Mouse (Mus musculus) kidney, adult 2 months (tissue): ENCODE measurements around the gene Med1. TPM values are rescaled to one million over a fixed set of nuclear protein-coding genes. Genes with fewer than 3 reads are reported as not detected.

ENCODE experiments used
- DNase-seq: peaks from one replicate; pipeline ENCODE4 v3.0.0; 2021
- H3K27ac ChIP-seq: fragments of 200-500 bp; 2 replicates; pipeline ENCODE4 v1.5.1; 2012; ENCODE audit warnings: low read depth, low read length, control low read depth, inconsistent platforms; ENCODE audit not compliant: insufficient read depth
- H3K27me3 ChIP-seq: fragments of 200-500 bp; replicated peaks from 2 replicates; pipeline ENCODE4 v1.6.1; 2012; ENCODE audit warnings: mild to moderate bottlenecking, moderate library complexity, low read length, inconsistent platforms; ENCODE audit not compliant: control insufficient read depth, insufficient read depth
- H3K36me3 ChIP-seq: fragments of 200-500 bp; 2 replicates; pipeline ENCODE4 v1.6.1; 2012; ENCODE audit warnings: mild to moderate bottlenecking, moderate library complexity, low read length, inconsistent platforms; ENCODE audit not compliant: control insufficient read depth, insufficient read depth
- H3K4me1 ChIP-seq: fragments of 200-500 bp; 2 replicates; pipeline ENCODE4 v1.6.1; 2011; ENCODE audit warnings: low read length; ENCODE audit not compliant: control insufficient read depth, insufficient read depth
- H3K4me3 ChIP-seq: fragments of 200-500 bp; 2 replicates; pipeline ENCODE4 v1.5.1; 2011; ENCODE audit warnings: mild to moderate bottlenecking, low read depth, low read length, control low read depth; ENCODE audit not compliant: insufficient read depth
- CTCF ChIP-seq: fragments of 200-500 bp; conservative IDR thresholded peaks from 2 replicates; pipeline ENCODE4 v1.5.1; 2011; ENCODE audit warnings: low read depth, mild to moderate bottlenecking, control low read depth, low read length, moderate library complexity, mixed read lengths; ENCODE audit not compliant: insufficient read depth, insufficient read length
- POLR2A ChIP-seq: fragments of 200-500 bp; IDR thresholded peaks from one replicate; pipeline ENCODE4 v1.6.1; 2011; ENCODE audit warnings: low read depth, low read length, control low read depth
- WGBS: fragments of 180-500 bp; shearing (Covaris S2); methylation state at CpG from one replicate; pipeline ENCODE4 v1.1.7; 2018; 5-methylcytosine and 5-hydroxymethylcytosine counted together
- polyA plus RNA-seq: library from polyadenylated mRNA; depleted of rRNA; stranded (reverse); fragments of >200 nt; gene quantifications from 2 replicates; pipeline ENCODE4 v1.2.3, GENCODE M21; 2012

Gene Med1
- polyA plus RNA-seq, 1 experiment = 13.0 TPM

DNA sequence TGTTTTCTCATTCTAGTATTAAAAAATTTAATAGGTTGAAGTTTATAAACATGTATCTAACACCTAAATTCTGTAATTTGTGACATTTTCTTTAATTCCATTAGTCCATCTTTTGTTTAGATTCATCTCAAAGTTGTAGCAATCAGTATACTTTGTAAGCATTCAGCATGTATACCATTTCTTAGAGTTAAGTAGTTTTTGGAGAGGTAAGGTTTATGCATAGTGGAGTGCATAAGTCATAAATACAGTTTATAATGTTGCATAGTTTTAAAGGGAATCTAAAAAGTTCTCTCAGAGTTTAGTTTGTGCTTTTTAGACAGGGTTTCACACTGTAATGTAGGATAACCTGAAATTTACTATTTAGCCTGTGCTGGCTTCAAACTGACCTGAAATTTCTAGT is 12.4 kb upstream of the Med1 start:
- no peak for DNase-seq
- Histone ChIP-seq H3K4me3 (no peak overlapping the region), H3K36me3 (peaks cover 4% of the 10 kb centered on the region), H3K4me1 (peaks cover 3% of the 10 kb centered on the region; the same call in 1 of the 2 replicates), H3K27me3 (no peaks in the 10 kb centered on the region), H3K27ac (no peak overlapping the region)
- TF ChIP-seq POLR2A (no peak), CTCF (no peak)

- DNase-seq = peak; percentile 32
- H3K27ac ChIP-seq = peak overlapping the region; percentile 95
- under 1% methylated on average over 16 of the region's 16 CpGs for WGBS
- peak overlapping the region; percentile 100 for H3K4me3 ChIP-seq
- peaks cover under 1% of the 10 kb centered on the region; the same call in 1 of the 2 replicates for H3K36me3 ChIP-seq
- H3K27me3 ChIP-seq = no peaks in the 10 kb centered on the region
- TF ChIP-seq CTCF = no peak
- TF ChIP-seq POLR2A = no peak
- peaks cover 3% of the 10 kb centered on the region; the same call in 1 of the 2 replicates for H3K4me1 ChIP-seq
Observed at GRCm38 (mm10) chr11:98203931-98204421, 10.9 kb upstream of the Med1 start.

DNA sequence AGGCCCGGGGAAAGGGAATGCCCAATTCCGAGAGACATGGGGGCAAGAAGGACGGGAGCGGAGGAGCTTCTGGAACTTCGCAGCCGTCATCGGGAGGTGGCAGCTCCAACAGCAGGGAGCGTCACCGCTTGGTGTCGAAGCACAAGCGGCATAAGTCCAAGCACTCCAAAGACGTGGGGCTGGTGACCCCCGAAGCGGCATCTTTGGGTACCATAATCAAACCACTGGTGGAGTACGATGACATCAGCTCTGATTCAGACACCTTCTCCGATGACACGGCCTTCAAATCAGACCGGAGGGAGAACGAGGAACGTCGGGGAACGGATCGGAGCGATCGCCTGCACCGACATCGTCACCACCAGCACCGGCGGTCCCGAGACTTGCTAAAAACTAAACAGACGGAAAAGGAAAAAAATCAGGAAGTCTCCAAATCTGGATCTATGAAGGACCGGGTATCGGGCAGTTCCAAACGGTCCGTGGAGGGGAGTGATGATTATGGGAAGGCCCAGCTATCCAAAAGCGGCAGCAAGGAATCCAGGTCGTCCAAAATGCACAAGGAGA is 10.3 kb upstream of the Med1 start:
- no peaks in the 10 kb centered on the region for H3K27me3 ChIP-seq
- H3K27ac ChIP-seq = peak overlapping the region; percentile 95
- no peaks in the 10 kb centered on the region; the same call in 1 of the 2 replicates for H3K36me3 ChIP-seq
- H3K4me1 ChIP-seq = peaks cover 3% of the 10 kb centered on the region; the same call in 1 of the 2 replicates
- peak overlapping the region; percentile 100 for H3K4me3 ChIP-seq
- under 1% methylated on average over 37 of the region's 37 CpGs for WGBS
- no peak for DNase-seq
- TF ChIP-seq CTCF = no peak
- TF ChIP-seq POLR2A = no peak

GRCm38 (mm10) chr11:98202641-98203350 is 9.7 kb upstream of the Med1 start, which contains the start of gene Cdk12:
Cdk12 (plus strand) TSS chr11:98203059.
- TF ChIP-seq POLR2A (peak; percentile 86), CTCF (no peak)
- under 1% methylated on average over 63 of the region's 63 CpGs for WGBS
- Histone ChIP-seq H3K27me3 (no peaks in the 10 kb centered on the region), H3K27ac (peak within 1 kb of the TSS; percentile 95), H3K4me3 (peak within 1 kb of the TSS; percentile 100), H3K4me1 (peaks cover 3% of the 10 kb centered on the region; the same call in 1 of the 2 replicates), H3K36me3 (no peaks in the 10 kb centered on the region)
- DNase-seq = peak; percentile 99

DNA sequence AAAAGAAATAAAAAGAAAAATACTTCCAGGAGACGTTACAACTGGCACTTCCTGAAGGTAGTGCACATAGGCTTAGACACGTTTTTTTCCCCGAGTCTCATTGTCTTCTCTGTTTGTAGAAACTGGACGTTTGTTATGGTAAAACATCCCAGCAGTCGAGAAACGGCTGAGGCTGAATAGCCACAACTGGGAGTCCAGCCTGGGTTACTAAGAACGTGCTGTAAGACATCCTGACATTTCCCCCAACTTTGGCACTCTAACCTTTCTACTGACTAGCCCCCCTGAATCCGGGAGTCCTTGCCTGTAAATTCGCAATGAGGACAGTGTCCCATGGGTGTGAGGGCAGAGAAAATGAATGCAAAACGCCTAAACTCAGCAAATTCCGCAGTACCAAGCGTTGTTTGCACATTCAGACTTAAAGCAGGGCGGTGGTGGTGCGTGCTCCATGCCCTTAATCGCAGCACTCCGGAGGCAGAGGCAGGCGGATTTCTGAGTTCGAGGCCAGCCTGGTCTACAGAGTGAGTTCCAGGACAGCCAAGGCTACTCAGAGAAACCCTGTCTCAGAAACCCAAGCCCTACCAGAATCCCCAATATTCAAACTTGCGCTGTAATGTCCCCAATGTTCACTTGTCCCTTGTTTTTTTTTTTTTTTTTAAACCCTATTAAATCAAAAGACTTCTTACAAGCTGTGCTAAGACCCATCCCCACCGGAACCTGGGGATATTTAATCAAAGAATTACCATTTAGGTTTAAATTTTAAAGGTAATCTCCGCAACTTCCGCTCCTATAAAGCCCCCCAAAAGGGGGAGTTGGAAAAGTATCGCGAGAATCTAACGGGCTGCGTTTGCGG is 8.9 kb upstream of the Med1 start:
- peaks cover 3% of the 10 kb centered on the region; the same call in 1 of the 2 replicates for H3K4me1 ChIP-seq
- H3K4me3 ChIP-seq = peak overlapping the region; percentile 56
- DNase-seq = peak; percentile 41
- no peaks in the 10 kb centered on the region for H3K36me3 ChIP-seq
- 2% methylated on average over 27 of the region's 27 CpGs for WGBS
- no peaks in the 10 kb centered on the region for H3K27me3 ChIP-seq
- peak overlapping the region; percentile 64 for H3K27ac ChIP-seq
- TF ChIP-seq POLR2A = no peak
- TF ChIP-seq CTCF = no peak

- Histone ChIP-seq H3K27ac (no peak overlapping the region), H3K4me3 (no peak overlapping the region), H3K4me1 (peaks cover 2% of the 10 kb centered on the region; the same call in 1 of the 2 replicates), H3K36me3 (no peaks in the 10 kb centered on the region), H3K27me3 (no peaks in the 10 kb centered on the region)
- DNase-seq = no peak
- WGBS = 58% methylated on average over 5 of the region's 5 CpGs
- TF ChIP-seq CTCF = no peak
- TF ChIP-seq POLR2A = no peak
Observed at GRCm38 (mm10) chr11:98190820-98191219, 2.3 kb downstream of the Med1 start.
